Comparison of ENCODE assay signal across 21 mouse cellular contexts in genomic region chr12:67272863-67273262, GRCm38 (mm10). TPM values are rescaled to one million over a fixed set of nuclear protein-coding genes. Genes with fewer than 3 reads are reported as not detected.
"Had no signal": no experiment of that assay in that cellular context is flagged by ENCODE, and none has a peak within 500 bp of the region (broad histone marks: within the 10 kb centered on the region; RNA-seq: fewer than 3 reads in every experiment).

No protein-coding gene starts in this region.

- H3K4me2 ChIP-seq: lung, embryonic 15.5 days; midbrain, embryonic 11.5 days; midbrain, embryonic 13.5 days; midbrain, embryonic 15.5 days; neural tube, embryonic 13.5 days; neural tube, embryonic 15.5 days had no signal

- H3K27ac ChIP-seq: lung, embryonic 15.5 days; macrophage; midbrain, embryonic 13.5 days; midbrain, embryonic 15.5 days; neural tube, embryonic 13.5 days; neural tube, embryonic 15.5 days had no signal

- ATAC-seq: liver, postnatal 0 days; lung, postnatal 0 days; midbrain, embryonic 15.5 days had no signal

- H3K36me3 ChIP-seq: lung, embryonic 15.5 days; midbrain, embryonic 13.5 days; midbrain, embryonic 15.5 days; neural tube, embryonic 13.5 days; neural tube, embryonic 15.5 days had no signal

- H3K4me3 ChIP-seq: lung, embryonic 15.5 days; megakaryocyte, embryonic 14.5 days; midbrain, embryonic 13.5 days; midbrain, embryonic 15.5 days; myocyte; neural tube, embryonic 13.5 days; neural tube, embryonic 15.5 days had no signal

- H3K4me1 ChIP-seq: lung, embryonic 15.5 days; megakaryocyte, embryonic 14.5 days; midbrain, embryonic 15.5 days; neural tube, embryonic 13.5 days; neural tube, embryonic 15.5 days had no signal

- H3K27me3 ChIP-seq: lung, embryonic 15.5 days; megakaryocyte, embryonic 14.5 days; midbrain, embryonic 13.5 days; midbrain, embryonic 15.5 days; neural tube, embryonic 13.5 days; neural tube, embryonic 15.5 days had no signal

- DNase-seq: liver, postnatal 0 days; lung, adult 2 months; lung, postnatal 14 days; lung, postnatal 36 days; right cerebral cortex, adult 18-20 months; right cerebral cortex, postnatal 25 days; right cerebral cortex, postnatal 4 days; spleen, adult 18-20 months; thymus, adult 18-20 months; thymus, postnatal 14 days; thymus, postnatal 36 days had no signal

- H3K9me3 ChIP-seq: lung, embryonic 15.5 days; megakaryocyte, embryonic 14.5 days; midbrain, embryonic 13.5 days; midbrain, embryonic 15.5 days; neural tube, embryonic 13.5 days; neural tube, embryonic 15.5 days had no signal

- H3K9ac ChIP-seq: liver, postnatal 0 days; lung, embryonic 15.5 days; midbrain, embryonic 13.5 days; midbrain, embryonic 15.5 days; neural tube, embryonic 13.5 days; neural tube, embryonic 15.5 days had no signal

RNA-seq across cellular contexts. Expression of gene Mdga2, which starts 50.5 kb away (rescaled TPM):
- polyA plus RNA-seq: liver, postnatal 0 days; lung, adult 2 months; macrophage; myocyte had no signal
